Mouse (Mus musculus): ENCODE measurements around the gene Rpsa.

The Rpsa gene

DNA sequence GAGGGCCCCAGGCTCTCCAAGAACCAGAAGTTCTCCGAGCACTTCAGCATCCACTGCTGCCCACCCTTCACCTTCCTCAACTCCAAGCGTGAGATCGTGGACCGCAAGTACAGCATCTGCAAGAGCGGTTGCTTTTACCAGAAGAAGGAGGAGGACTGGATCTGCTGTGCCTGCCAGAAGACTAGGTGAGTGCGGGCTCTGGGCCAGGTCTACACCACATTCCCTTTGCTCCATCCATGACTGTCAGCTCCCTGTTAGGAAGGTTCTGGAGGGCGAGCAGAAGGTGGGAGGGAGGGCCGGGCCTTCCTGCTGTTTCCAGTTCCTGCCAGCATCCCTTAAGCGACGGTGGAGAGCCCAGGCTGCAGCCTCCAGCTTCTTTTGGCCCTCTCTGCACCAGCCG, 40.3 kb downstream of the Rpsa start:
- peak; percentile 53 for DNase-seq (ENCODE audit: low read depth, low spot score)

DNA sequence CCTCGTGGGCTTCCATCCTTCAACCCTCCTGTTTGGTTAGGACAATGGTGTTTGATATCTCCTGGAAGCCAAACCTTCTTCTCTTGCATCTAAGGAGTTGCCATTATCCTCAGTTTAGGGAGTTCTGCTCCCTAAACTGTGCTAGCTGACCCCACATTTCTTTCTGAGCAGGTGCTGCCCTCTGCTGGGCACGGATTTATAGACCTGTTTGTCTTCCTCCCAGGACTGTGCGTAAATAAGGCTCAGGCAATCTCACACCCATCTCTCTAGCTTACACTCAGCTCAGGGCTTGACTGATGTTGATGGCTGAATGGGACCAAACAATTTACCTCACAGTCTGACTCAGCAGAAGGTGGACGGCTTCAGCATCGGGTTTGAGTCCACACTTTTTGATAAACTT, 43.8 kb downstream of the Rpsa start:
- DNase-seq (ENCODE audit: low read depth, low spot score): peak; percentile 69

DNA sequence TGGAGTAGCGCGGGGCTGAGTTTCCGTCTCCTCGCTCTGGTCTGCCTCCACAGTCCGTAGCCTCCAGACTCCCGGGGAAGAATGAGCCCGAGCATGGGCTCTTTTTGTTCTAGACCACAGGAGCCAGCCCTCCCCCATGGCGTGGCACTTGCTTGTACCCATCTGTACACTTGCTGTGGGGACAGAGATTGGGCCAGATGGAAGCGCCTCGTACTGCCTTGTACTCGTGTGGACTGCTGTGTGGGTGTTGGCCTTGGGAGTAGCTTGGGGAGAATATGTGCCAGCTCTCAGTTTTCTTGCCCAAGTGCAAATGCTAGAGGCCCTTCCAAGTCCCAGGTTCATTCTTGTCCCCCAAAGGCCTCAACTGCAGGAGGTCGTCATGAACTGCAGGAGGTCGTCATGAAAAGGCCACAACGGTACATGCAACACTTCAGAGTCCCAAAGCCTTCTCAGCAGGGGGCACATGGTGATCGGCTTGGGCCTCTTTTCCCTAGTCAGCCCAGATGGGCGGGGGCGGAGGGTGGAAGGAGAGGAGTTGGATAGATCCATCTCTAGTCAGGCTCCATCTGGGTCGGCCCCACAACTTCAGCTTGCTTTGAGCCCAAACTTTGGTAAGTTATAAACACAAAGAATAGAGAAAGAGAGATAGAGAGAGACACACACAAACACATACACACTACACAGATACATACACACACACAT, 47.1 kb downstream of the Rpsa start:
- peak; percentile 78 for DNase-seq (ENCODE audit: low read depth, low spot score)

DNA sequence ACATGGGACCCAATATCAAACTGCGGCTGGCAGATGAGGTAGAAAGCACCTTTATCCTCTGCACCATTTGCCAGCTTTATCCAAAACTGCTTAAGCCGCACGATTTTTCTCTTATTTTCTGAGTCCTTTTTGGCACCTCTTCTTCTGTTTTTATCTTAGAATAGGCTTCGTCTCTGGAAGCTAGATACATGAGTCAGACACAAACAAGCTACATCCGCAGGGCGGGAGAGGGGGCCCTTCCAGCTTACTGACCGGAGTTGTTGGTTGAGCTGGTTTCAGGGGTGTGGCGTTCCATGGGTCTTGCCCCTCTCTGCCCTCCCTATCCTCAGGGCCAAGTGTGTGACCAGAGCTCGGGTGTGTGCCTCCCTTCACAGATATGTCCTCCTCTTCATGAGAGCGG, 51.3 kb downstream of the Rpsa start:
- DNase-seq (ENCODE audit: low read depth, low spot score): no peak

All from ZHBTc4 (cell line).